Mouse (Mus musculus) kidney, adult 2 months (tissue): ENCODE measurements around the gene Mtcl1. TPM values are rescaled to one million over a fixed set of nuclear protein-coding genes. Genes with fewer than 3 reads are reported as not detected.

ENCODE experiments used
- DNase-seq: peaks from one replicate; pipeline ENCODE4 v3.0.0; 2021
- H3K27ac ChIP-seq: fragments of 200-500 bp; 2 replicates; pipeline ENCODE4 v1.5.1; 2012; ENCODE audit warnings: low read depth, low read length, control low read depth, inconsistent platforms; ENCODE audit not compliant: insufficient read depth
- H3K27me3 ChIP-seq: fragments of 200-500 bp; replicated peaks from 2 replicates; pipeline ENCODE4 v1.6.1; 2012; ENCODE audit warnings: mild to moderate bottlenecking, moderate library complexity, low read length, inconsistent platforms; ENCODE audit not compliant: control insufficient read depth, insufficient read depth
- H3K36me3 ChIP-seq: fragments of 200-500 bp; 2 replicates; pipeline ENCODE4 v1.6.1; 2012; ENCODE audit warnings: mild to moderate bottlenecking, moderate library complexity, low read length, inconsistent platforms; ENCODE audit not compliant: control insufficient read depth, insufficient read depth
- H3K4me1 ChIP-seq: fragments of 200-500 bp; 2 replicates; pipeline ENCODE4 v1.6.1; 2011; ENCODE audit warnings: low read length; ENCODE audit not compliant: control insufficient read depth, insufficient read depth
- H3K4me3 ChIP-seq: fragments of 200-500 bp; 2 replicates; pipeline ENCODE4 v1.5.1; 2011; ENCODE audit warnings: mild to moderate bottlenecking, low read depth, low read length, control low read depth; ENCODE audit not compliant: insufficient read depth
- CTCF ChIP-seq: fragments of 200-500 bp; conservative IDR thresholded peaks from 2 replicates; pipeline ENCODE4 v1.5.1; 2011; ENCODE audit warnings: low read depth, mild to moderate bottlenecking, control low read depth, low read length, moderate library complexity, mixed read lengths; ENCODE audit not compliant: insufficient read depth, insufficient read length
- POLR2A ChIP-seq: fragments of 200-500 bp; IDR thresholded peaks from one replicate; pipeline ENCODE4 v1.6.1; 2011; ENCODE audit warnings: low read depth, low read length, control low read depth
- WGBS: fragments of 180-500 bp; shearing (Covaris S2); methylation state at CpG from one replicate; pipeline ENCODE4 v1.1.7; 2018; 5-methylcytosine and 5-hydroxymethylcytosine counted together
- polyA plus RNA-seq: library from polyadenylated mRNA; depleted of rRNA; stranded (reverse); fragments of >200 nt; gene quantifications from 2 replicates; pipeline ENCODE4 v1.2.3, GENCODE M21; 2012; rRNA removed

Mtcl1 gene
- polyA plus RNA-seq: 3.5 and 4.4 TPM in 2 replicates

GRCm38 (mm10) chr17:66449460-66450341 lies at the start of gene Mtcl1:
Mtcl1 (minus strand) TSS chr17:66449750.
- Histone ChIP-seq H3K36me3 (no peaks in the 10 kb centered on the region), H3K27ac (no peak within 1 kb of the TSS), H3K27me3 (no peaks in the 10 kb centered on the region), H3K4me3 (peak within 1 kb of the TSS; percentile 95), H3K4me1 (no peaks in the 10 kb centered on the region)
- DNase-seq: peak; percentile 71
- TF ChIP-seq POLR2A (no peak), CTCF (no peak)
- WGBS: under 1% methylated on average over 76 of the region's 76 CpGs

GRCm38 (mm10) chr17:66498598-66498997 lies 49.0 kb upstream of the Mtcl1 start:
- DNase-seq: peak; percentile 23
- Histone ChIP-seq H3K4me1 (0 out of 2 replicates have a peak, but pooled peaks cover 3% of the 10 kb centered on the region), H3K27me3 (no peaks in the 10 kb centered on the region), H3K4me3 (no peak overlapping the region), H3K27ac (no peak overlapping the region), H3K36me3 (peaks cover 4% of the 10 kb centered on the region; the same call in 1 of the 2 replicates)
- 84% methylated on average over 13 of the region's 14 CpGs for WGBS
- TF ChIP-seq CTCF: no peak
- no peak for TF ChIP-seq POLR2A

- 48% methylated on average over 9 of the region's 9 CpGs for WGBS
- peaks cover 4% of the 10 kb centered on the region; the same call in 1 of the 2 replicates for H3K36me3 ChIP-seq
- H3K4me3 ChIP-seq: no peak overlapping the region
- H3K27me3 ChIP-seq: no peaks in the 10 kb centered on the region
- TF ChIP-seq POLR2A (no peak), CTCF (no peak)
- H3K27ac ChIP-seq: no peak overlapping the region
- DNase-seq: peak; percentile 35
- H3K4me1 ChIP-seq: no peaks in the 10 kb centered on the region
These were observed 47.0 kb upstream of the Mtcl1 start for GRCm38 (mm10) chr17:66496589-66496988.

- TF ChIP-seq CTCF: peak; percentile 93
- no peak for TF ChIP-seq POLR2A
- H3K36me3 ChIP-seq: peaks cover 2% of the 10 kb centered on the region; the same call in 1 of the 2 replicates
- WGBS: 44% methylated on average over 10 of the region's 10 CpGs
- no peaks in the 10 kb centered on the region for H3K4me1 ChIP-seq
- H3K4me3 ChIP-seq: no peak overlapping the region
- H3K27me3 ChIP-seq: no peaks in the 10 kb centered on the region
- peak; percentile 59 for DNase-seq
- no peak overlapping the region for H3K27ac ChIP-seq
These were observed 40.6 kb upstream of the Mtcl1 start for GRCm38 (mm10) chr17:66490022-66490601.

GRCm38 (mm10) chr17:66486576-66486975 lies 37.0 kb upstream of the Mtcl1 start:
- TF ChIP-seq POLR2A: no peak
- TF ChIP-seq CTCF: no peak
- no peaks in the 10 kb centered on the region for H3K27me3 ChIP-seq
- H3K4me1 ChIP-seq: no peaks in the 10 kb centered on the region
- WGBS: 89% methylated on average over 6 of the region's 6 CpGs
- H3K27ac ChIP-seq: no peak overlapping the region
- no peak overlapping the region for H3K4me3 ChIP-seq
- no peak for DNase-seq
- H3K36me3 ChIP-seq: no peaks in the 10 kb centered on the region

GRCm38 (mm10) chr17:66485742-66486141 lies 36.2 kb upstream of the Mtcl1 start:
- no peaks in the 10 kb centered on the region for H3K4me1 ChIP-seq
- DNase-seq: peak; percentile 73
- no peak overlapping the region for H3K4me3 ChIP-seq
- H3K27ac ChIP-seq: no peak overlapping the region
- no peaks in the 10 kb centered on the region for H3K27me3 ChIP-seq
- 4% methylated on average over 11 of the region's 11 CpGs for WGBS
- TF ChIP-seq CTCF: peak; percentile 87
- TF ChIP-seq POLR2A: no peak
- no peaks in the 10 kb centered on the region for H3K36me3 ChIP-seq

GRCm38 (mm10) chr17:66484965-66485364 lies 35.4 kb upstream of the Mtcl1 start:
- no peak for DNase-seq
- 79% methylated on average over 2 of the region's 2 CpGs for WGBS
- no peak overlapping the region for H3K27ac ChIP-seq

More at GRCm38 (mm10) chr17:66484965-66485364, 35.4 kb upstream of the Mtcl1 start:
- H3K27me3 ChIP-seq: no peaks in the 10 kb centered on the region
- TF ChIP-seq POLR2A (no peak), CTCF (no peak)
- H3K36me3 ChIP-seq: no peaks in the 10 kb centered on the region
- H3K4me1 ChIP-seq: no peaks in the 10 kb centered on the region
- no peak overlapping the region for H3K4me3 ChIP-seq
